Mouse (Mus musculus) layer of hippocampus, adult 11-12 months (tissue): ENCODE measurements around the gene Pilrb2.
A peak's percentile ranks its signal among the peaks of the same experiment; 100 is the strongest.

Source experiments
- DNase-seq: peaks from one replicate; pipeline ENCODE4 v3.0.0; 2022; ENCODE audit warnings: low spot score

Pilrb2 gene

DNA sequence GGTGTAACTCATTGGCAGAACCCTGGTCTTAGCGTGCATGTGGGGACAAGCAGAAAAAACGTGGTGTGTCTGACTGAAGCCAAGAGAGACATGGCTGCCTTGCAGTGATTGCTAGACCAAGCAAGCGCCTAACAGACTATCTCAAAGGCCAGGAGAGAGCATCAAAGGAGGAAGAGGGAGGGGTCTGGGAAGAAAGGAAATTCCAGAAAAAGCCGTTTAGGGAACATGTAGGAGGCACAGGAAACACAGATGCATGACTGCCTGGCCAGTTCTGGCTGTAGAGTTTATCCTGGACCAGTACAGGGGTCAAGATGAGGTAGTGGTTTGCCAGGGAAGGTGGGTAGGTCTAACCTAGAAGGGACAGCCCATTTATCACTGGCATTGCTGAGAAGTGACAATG is 38.1 kb downstream of the Pilrb2 start:
- DNase-seq, result no peak

DNA sequence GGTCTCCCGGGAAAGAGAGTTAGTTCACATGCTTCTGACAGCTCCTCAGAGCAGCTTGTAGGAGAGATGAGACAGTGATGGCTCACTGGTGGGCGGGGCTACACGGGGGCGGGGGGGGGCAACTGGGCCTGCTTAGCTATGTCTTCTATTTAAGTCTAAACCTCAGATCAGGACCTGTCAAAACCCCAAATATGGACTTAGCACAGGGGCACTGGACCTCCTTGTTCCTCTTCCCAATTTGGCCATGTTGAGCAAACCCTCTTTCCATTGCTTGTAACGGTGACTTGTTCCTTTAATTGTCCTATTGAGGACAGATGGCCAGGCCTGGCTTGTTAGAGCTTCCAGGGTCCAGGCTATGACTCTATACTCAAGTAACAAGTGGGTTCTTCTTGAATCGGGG is 40.1 kb downstream of the Pilrb2 start:
- DNase-seq, result no peak

DNA sequence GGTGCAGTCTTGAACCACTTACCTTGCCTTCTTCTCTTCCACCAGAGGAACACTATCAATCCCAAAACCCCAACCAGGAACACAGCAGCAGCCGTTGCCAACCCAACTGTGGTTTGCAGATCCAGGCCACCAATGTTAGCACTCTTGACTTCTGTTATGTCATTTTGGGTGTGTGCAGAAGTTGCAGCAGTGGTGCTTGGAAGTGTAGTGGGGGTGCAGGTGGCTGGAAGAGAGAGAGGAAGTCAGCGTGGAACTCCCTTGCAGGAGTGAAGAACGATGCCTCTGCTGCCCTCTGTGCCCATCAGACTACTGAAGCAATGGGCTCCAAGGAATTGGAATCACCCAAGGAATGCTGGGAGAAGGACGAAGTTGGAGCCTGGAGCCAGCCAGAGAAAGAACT is 40.5 kb downstream of the Pilrb2 start:
- no peak for DNase-seq

DNA sequence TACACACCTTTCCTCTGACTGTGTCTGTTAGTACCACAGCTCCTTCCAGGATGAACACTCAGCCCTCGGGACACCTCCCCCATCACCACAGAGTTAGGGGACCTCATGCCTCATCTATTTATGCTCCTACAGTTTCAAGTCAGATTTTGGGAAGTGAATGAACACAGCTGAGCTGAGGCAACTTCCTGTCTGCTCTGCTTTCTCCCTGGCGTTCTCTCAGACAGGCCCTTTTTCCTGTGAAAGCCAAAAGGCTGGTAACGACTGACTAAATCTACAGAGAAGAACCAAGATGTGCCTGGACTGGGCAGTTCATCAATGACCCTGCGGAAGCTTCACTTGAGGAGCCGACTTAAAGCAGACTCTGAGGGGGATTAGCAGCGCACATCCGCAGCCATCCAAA is 41.4 kb downstream of the Pilrb2 start:
- DNase-seq, result peak; percentile 49

DNA sequence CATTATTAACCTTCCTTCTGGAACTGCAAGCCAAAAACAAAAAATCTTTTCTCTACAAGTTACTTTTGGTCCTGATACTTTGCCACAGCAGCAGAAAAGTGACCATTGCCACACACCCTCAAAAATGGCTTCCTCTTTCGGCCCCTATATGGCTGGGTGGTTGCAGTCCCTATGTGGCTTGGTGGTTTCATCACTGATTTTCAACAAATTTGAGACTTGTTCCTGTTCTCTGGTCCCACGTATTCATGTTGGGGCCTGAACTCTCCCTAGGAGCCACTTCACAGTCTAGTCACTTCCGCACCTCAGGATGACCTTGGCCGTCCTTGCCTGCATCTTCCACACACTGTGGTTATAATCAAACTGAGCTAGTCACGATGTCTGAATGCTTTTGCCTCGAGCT is 42.9 kb downstream of the Pilrb2 start:
- no peak for DNase-seq

DNA sequence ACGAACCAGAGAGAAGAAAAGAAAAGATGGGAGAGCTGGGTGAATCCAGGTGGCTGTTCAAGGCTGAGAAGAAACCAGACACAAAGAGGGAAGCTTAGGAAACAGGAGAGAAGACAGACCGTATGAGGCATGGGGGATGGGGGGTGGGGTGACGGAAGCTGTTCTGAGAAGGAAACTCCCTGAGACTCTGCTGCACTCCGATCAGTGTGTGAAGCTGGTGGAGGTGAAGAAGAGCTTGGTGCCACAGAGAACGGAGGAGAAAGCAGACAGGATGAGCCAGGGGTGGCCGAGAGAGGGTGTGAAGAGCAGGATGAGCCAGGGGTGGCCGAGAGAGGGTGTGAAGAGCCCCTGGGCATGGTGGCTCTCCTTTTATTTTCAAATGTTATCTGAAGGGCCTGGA is 45.2 kb downstream of the Pilrb2 start:
- no peak for DNase-seq

DNA sequence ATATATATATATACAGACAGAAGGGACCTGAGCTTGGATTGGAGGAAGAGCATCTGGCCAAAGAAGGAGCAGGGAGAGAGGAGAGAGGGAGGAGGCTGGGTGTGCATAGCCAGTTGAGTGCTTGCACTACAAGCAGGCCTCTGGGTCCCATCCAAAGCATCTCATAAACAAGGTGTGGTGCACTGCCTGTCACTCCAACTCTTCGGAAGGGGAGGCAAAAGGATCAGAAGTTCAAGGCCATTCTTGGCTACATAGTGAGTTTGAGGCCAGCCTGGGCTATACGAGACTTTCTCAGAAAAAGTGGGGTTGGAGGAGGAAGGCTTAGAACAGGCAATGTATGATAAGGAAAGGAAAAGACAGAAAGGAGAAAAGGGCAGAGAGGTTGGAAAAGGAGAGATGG is 45.6 kb downstream of the Pilrb2 start:
- DNase-seq, result no peak

DNA sequence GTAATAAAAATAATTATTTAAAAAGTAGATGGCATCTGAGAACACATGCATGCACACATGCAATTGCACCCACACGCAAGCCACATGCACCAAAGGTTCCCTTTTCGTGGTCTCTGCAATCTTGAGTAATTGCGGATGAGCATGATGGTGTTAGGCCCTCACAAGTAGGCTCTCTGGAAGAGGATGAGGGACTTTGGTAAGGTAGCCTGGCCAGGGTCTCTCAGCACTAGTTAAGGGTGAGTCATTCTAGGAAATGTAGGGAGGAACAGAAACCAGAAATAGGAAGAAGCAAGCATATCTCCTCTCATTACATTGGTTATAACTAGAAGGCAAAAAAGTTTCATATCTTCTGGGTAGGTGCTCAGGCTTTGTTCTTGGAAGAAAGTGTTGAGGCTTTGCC is 46.6 kb downstream of the Pilrb2 start:
- no peak for DNase-seq

DNA sequence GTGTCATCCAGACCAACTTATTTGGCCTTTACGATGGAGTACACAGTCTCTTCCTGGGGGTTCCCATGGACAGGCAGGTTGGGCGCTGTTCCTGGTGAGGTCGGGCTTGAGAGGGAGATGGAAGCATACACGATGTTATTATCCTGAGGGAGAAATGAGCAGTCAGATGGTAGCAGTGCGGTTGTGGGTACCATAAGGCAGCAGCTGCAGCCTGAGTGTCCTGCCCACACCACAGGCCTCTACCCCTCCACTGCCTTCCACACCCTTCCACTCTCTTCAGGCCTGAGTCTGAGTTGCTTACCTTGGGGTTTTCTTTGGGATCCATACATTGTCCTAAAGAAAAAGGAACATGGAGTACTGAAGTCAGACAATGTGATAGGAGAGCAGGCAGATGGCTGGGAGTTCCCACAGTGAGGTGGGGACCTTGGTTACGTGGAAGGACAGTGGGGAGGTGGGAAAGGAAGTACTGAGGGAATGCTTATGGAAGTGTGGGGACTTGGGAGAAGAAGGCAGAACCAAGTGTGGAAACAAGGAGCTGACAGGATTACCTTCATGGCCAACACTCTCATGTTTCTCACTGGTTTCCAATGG is 48.1 kb downstream of the Pilrb2 start:
- DNase-seq, result no peak

DNA sequence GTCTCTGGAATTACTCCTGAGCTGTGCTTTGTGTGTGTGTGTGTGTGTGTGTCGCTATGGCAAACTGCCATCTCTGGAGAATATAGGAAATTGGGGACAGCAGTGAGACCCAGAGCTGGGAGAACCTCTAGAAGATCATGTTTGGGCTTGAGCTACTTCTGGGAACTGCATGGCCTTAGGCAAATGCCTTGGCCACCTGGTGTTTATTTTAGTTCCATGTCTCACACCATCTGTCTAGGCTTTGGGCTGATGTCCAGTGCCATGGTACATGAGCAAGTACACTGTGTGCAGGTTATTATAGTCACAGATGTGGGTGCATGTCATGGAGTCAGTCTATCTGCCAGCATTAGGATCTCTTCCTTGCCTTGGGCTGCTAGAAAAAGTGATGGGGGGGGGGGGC is 49.0 kb downstream of the Pilrb2 start:
- DNase-seq, result no peak

DNA sequence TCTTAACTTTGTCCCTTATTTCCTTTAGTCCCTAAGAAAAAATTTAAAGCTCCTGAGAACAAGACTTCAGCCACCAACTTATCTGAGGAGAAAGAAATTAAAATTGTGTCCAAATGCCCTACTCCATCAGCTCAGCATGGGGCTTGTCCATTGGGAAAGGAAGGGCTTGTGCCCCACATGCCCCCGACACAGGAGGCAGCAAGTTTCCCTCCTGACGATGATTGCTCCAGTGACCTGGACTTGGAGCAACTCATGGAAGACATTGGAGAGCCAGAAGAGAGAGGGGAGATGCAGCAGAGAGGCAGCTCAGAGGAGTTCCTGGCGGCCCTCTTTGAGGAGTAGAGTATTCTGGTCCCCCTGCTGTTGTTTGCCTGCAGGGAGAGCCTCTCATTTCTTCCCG is 49.5 kb downstream of the Pilrb2 start:
- DNase-seq, result no peak

DNA sequence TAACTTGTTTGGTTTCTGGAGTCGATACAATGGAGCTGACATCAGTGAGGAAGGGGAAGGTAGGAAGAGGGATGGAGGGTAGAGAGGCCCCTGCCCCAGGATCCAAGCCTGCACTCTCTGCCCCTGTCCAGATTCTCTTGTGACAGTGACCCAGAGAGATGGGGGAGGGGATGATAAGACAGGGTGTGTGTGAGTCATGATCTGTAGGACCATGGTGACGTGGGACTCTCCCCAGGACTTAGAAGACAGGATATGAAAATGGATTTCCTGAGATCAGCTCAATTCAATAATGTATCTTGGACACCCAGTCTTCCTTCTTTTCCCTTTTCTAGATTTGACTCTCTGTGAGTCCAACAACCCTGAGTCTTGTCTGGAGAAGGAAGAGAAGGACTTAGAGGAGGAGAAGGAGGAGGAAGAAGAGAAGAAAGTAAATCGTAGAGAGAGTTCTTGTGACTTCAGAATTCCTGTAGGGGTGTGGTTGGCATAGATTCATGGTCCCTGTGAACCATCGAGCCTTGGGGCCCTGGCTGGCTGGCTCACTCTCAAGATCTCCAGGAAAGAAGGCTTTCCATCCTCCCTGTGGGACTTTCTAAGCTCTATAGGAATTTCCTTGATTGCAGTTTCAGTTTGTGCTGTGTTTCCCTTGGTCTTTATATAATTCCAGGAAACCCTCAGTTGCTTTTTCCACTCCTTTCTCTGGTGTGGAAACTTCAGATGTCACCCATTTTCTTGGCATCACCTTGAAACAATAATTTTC is 54.0 kb downstream of the Pilrb2 start:
- DNase-seq, result no peak
